Mouse (Mus musculus) limb, embryonic 13.5 days (tissue): Measurements from ENCODE around the gene Pgm1. TPM values are rescaled to one million over a fixed set of nuclear protein-coding genes. Genes with fewer than 3 reads are reported as not detected.
A peak's percentile ranks its signal among the peaks of the same experiment; 100 is the strongest.

Experiments
- ATAC-seq: fragments of 200-750 bp; cut with Nextera tagmentation; 2 replicates; pipeline ENCODE4 v1.8.0; 2017; ENCODE audit warnings: low read depth, moderate number of reproducible peaks, moderate TSS enrichment; ENCODE audit not compliant: low FRiP score
- H3K27ac ChIP-seq: fragments of 300-500 bp; sonication (generic); 2 replicates; pipeline ENCODE4 v1.5.1; 2015; ENCODE audit warnings: inconsistent platforms, mild to moderate bottlenecking, moderate library complexity
- H3K27me3 ChIP-seq: fragments of 300-500 bp; sonication (generic); 2 replicates; pipeline ENCODE4 v1.6.1; 2015; ENCODE audit warnings: mild to moderate bottlenecking, inconsistent platforms
- H3K36me3 ChIP-seq: fragments of 300-500 bp; sonication (generic); 2 replicates; pipeline ENCODE4 v1.6.1; 2015; ENCODE audit warnings: inconsistent platforms, mild to moderate bottlenecking, moderate library complexity
- H3K4me1 ChIP-seq: fragments of 300-500 bp; sonication (generic); 2 replicates; pipeline ENCODE4 v1.6.1; 2015; ENCODE audit warnings: inconsistent platforms
- H3K4me2 ChIP-seq: fragments of 300-500 bp; sonication (generic); replicated peaks from 2 replicates; pipeline ENCODE4 v1.6.1; 2015; ENCODE audit warnings: inconsistent platforms, mild to moderate bottlenecking, moderate library complexity
- H3K4me3 ChIP-seq: fragments of 300-500 bp; sonication (generic); 2 replicates; pipeline ENCODE4 v1.5.1; 2015; ENCODE audit warnings: moderate library complexity, mild to moderate bottlenecking, inconsistent platforms
- H3K9ac ChIP-seq: fragments of 300-500 bp; sonication (generic); 2 replicates; pipeline ENCODE4 v1.6.1; 2015; ENCODE audit warnings: mild to moderate bottlenecking, inconsistent platforms
- H3K9me3 ChIP-seq: fragments of 300-500 bp; sonication (generic); 2 replicates; pipeline ENCODE4 v1.6.1; 2016; ENCODE audit warnings: inconsistent platforms
- WGBS: fragments of 180-500 bp; shearing (Covaris S2); methylation state at CpG from one replicate; pipeline ENCODE4 v1.1.7; 2015; 5-methylcytosine and 5-hydroxymethylcytosine counted together
- polyA plus RNA-seq: library from polyadenylated mRNA; unstranded; fragments of >200 nt; fragmentation: Nextera tagmentation; extraction: Ambion mirVana; gene quantifications from 2 replicates; pipeline ENCODE4 v1.2.1, GENCODE M21; 2015

Pgm1 gene
- polyA plus RNA-seq, 1 experiment from 2014 or later: 58.9 TPM

- peaks cover 3% of the 10 kb centered on the region; the same call in 1 of the 2 replicates for H3K4me1 ChIP-seq
- WGBS: 77% methylated on average over 3 of the region's 3 CpGs
- no peaks in the 10 kb centered on the region for H3K9me3 ChIP-seq
- H3K27ac ChIP-seq: no peak overlapping the region
- H3K4me2 ChIP-seq: no peak overlapping the region
- H3K36me3 ChIP-seq: peaks cover 10% of the 10 kb centered on the region
- no peaks in the 10 kb centered on the region for H3K27me3 ChIP-seq
- H3K4me3 ChIP-seq: no peak overlapping the region
- H3K9ac ChIP-seq: no peak overlapping the region
- no peak for ATAC-seq
These were observed 30.1 kb downstream of the Pgm1 start for GRCm38 (mm10) chr4:99959308-99959707.

- no peak overlapping the region; the same call in 1 of the 2 replicates for H3K27ac ChIP-seq
- H3K4me2 ChIP-seq: 0 out of 2 replicates have a peak overlapping the region, but pooled peaks have one; percentile 17
- H3K36me3 ChIP-seq: peaks cover 28% of the 10 kb centered on the region
- no peaks in the 10 kb centered on the region for H3K9me3 ChIP-seq
- H3K27me3 ChIP-seq: 0 out of 2 replicates have a peak, but pooled peaks cover 5% of the 10 kb centered on the region
- no peak overlapping the region for H3K9ac ChIP-seq
- no peak overlapping the region for H3K4me3 ChIP-seq
- ATAC-seq: peak; percentile 51; the same call in 1 of the 2 replicates
- WGBS: 23% methylated on average over 6 of the region's 6 CpGs
- H3K4me1 ChIP-seq: peaks cover 31% of the 10 kb centered on the region
These were observed 37.3 kb downstream of the Pgm1 start for GRCm38 (mm10) chr4:99966555-99966954.

DNA sequence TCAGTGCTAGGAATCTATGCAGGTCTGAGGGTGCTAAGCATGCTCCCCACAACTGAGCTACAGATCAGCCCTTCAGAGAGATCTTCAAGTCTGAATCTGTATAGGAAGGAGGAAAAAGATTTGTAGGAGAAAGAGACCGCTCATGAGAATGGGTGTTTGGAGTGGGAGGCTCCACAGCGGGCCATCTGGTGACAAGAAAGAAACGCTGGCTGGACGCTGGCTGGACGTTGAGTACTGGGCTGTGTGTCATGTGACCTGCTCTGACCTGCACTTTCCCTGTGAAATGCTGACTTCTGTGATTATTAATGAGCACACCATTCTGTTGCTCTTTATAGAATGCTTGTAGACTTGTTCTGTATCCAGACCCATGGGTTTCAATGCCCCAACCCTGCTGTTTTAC lies 40.1 kb downstream of the Pgm1 start:
- Histone ChIP-seq H3K27ac (no peak overlapping the region), H3K4me2 (no peak overlapping the region), H3K4me1 (peaks cover 31% of the 10 kb centered on the region), H3K36me3 (peaks cover 23% of the 10 kb centered on the region), H3K4me3 (no peak overlapping the region), H3K27me3 (0 out of 2 replicates have a peak, but pooled peaks cover 5% of the 10 kb centered on the region), H3K9me3 (no peaks in the 10 kb centered on the region), H3K9ac (no peak overlapping the region)
- 33% methylated on average over 5 of the region's 5 CpGs for WGBS
- no peak for ATAC-seq

- Histone ChIP-seq H3K27ac (no peak overlapping the region), H3K4me3 (no peak overlapping the region), H3K36me3 (peaks cover 18% of the 10 kb centered on the region), H3K27me3 (0 out of 2 replicates have a peak, but pooled peaks cover 5% of the 10 kb centered on the region), H3K4me2 (no peak overlapping the region), H3K9ac (no peak overlapping the region), H3K9me3 (no peaks in the 10 kb centered on the region), H3K4me1 (peaks cover 31% of the 10 kb centered on the region)
- no peak for ATAC-seq
- whole genome bisulfite sequencing: 55% methylated on average over 4 of the region's 4 CpGs
These were observed 40.9 kb downstream of the Pgm1 start for GRCm38 (mm10) chr4:99970097-99970496.

DNA sequence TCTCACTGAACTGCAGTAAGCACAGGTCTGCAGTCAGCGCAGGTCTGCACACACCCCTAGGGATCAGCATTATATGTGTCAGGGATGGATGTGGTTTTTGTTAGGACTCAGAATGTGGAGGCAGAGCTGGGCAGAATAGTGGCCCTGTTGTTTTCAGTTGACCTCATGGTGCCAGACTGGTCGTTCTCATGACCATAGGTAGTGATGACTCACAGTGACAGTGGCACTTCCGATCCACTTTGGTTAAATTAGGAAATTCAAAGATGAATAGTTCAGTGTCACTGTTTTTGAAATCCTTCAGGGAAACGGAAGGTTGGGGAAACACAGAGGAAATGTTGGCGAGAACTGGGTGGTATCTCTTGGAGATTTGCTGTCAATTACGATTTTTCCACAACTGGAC lies 43.7 kb downstream of the Pgm1 start:
- WGBS: 87% methylated on average over 6 of the region's 6 CpGs
- Histone ChIP-seq H3K4me3 (no peak overlapping the region), H3K36me3 (peaks cover 10% of the 10 kb centered on the region), H3K9me3 (no peaks in the 10 kb centered on the region), H3K4me1 (peaks cover 17% of the 10 kb centered on the region), H3K4me2 (no peak overlapping the region), H3K27me3 (0 out of 2 replicates have a peak, but pooled peaks cover 5% of the 10 kb centered on the region), H3K27ac (no peak overlapping the region), H3K9ac (no peak overlapping the region)
- no peak for ATAC-seq

GRCm38 (mm10) chr4:99973931-99974330 lies 44.7 kb downstream of the Pgm1 start:
- Histone ChIP-seq H3K4me3 (no peak overlapping the region), H3K4me1 (peaks cover 12% of the 10 kb centered on the region), H3K9me3 (no peaks in the 10 kb centered on the region), H3K36me3 (peaks cover 10% of the 10 kb centered on the region), H3K27me3 (no peaks in the 10 kb centered on the region), H3K9ac (no peak overlapping the region), H3K27ac (no peak overlapping the region), H3K4me2 (no peak overlapping the region)
- 95% methylated on average over 1 of the region's 1 CpGs for WGBS
- 0 out of 2 replicates have a peak, but pooled peaks have one; percentile 28 for ATAC-seq

- Histone ChIP-seq H3K9me3 (no peaks in the 10 kb centered on the region), H3K4me1 (peaks cover 8% of the 10 kb centered on the region), H3K9ac (no peak overlapping the region), H3K4me2 (no peak overlapping the region), H3K4me3 (no peak overlapping the region), H3K27ac (no peak overlapping the region), H3K27me3 (no peaks in the 10 kb centered on the region), H3K36me3 (peaks cover 10% of the 10 kb centered on the region)
- WGBS: 64% methylated on average over 5 of the region's 5 CpGs
- ATAC-seq: 0 out of 2 replicates have a peak, but pooled peaks have one; percentile 32
These were observed 45.2 kb downstream of the Pgm1 start for GRCm38 (mm10) chr4:99974375-99974774.

- WGBS: 92% methylated on average over 5 of the region's 5 CpGs
- Histone ChIP-seq H3K27ac (no peak overlapping the region), H3K9me3 (no peaks in the 10 kb centered on the region), H3K4me3 (no peak overlapping the region), H3K9ac (no peak overlapping the region), H3K4me1 (no peaks in the 10 kb centered on the region), H3K4me2 (no peak overlapping the region), H3K36me3 (peaks cover 7% of the 10 kb centered on the region), H3K27me3 (no peaks in the 10 kb centered on the region)
- no peak for ATAC-seq
These were observed 50.1 kb downstream of the Pgm1 start for GRCm38 (mm10) chr4:99979326-99979725.

GRCm38 (mm10) chr4:99981216-99981615 lies 52.0 kb downstream of the Pgm1 start:
- H3K27ac ChIP-seq: no peak overlapping the region
- no peak overlapping the region for H3K9ac ChIP-seq
- ATAC-seq: no peak
- H3K4me1 ChIP-seq: 0 out of 2 replicates have a peak, but pooled peaks cover 3% of the 10 kb centered on the region
- no peaks in the 10 kb centered on the region for H3K9me3 ChIP-seq
- H3K36me3 ChIP-seq: peaks cover 7% of the 10 kb centered on the region
- no peak overlapping the region for H3K4me2 ChIP-seq
- 86% methylated on average over 2 of the region's 2 CpGs for WGBS
- H3K4me3 ChIP-seq: no peak overlapping the region
- H3K27me3 ChIP-seq: no peaks in the 10 kb centered on the region

DNA sequence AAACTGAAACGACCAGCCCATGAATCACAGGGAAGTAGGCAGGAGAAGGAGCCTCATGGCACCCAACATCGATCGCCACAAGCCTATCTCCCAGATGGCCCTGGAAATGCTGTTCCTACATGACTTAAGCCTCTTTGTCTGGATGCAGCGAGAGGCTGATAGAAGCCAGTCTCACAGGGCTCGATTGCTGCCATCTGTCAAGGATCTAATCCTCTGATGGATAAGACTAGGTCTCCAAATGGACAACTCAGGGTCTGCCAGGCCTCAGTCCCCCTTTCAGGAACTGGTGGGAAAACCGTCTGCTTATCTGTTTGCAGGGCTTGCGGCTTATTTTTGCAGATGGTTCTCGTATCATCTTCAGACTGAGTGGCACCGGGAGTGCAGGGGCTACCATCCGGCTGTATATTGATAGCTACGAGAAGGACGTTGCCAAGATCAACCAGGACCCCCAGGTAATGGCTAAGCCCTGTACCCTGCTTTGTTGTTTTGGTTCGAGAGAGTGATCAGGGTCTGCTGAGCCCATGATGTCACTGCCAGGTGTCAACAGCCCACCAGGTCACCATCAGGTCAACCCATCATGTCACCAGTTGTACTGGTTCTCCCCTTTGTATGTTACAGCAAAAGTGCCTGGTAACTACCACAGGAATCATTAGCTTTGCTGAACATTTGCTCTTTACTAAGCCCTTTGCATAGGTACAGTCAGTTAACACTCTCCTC lies 54.6 kb downstream of the Pgm1 start:
- ATAC-seq: no peak
- H3K27me3 ChIP-seq: no peaks in the 10 kb centered on the region
- WGBS: 61% methylated on average over 13 of the region's 13 CpGs
- no peak overlapping the region for H3K4me2 ChIP-seq
- H3K4me1 ChIP-seq: 0 out of 2 replicates have a peak, but pooled peaks cover 3% of the 10 kb centered on the region
- H3K9ac ChIP-seq: no peak overlapping the region
- H3K4me3 ChIP-seq: no peak overlapping the region
- H3K36me3 ChIP-seq: peaks cover 19% of the 10 kb centered on the region
- no peak overlapping the region for H3K27ac ChIP-seq
- H3K9me3 ChIP-seq: no peaks in the 10 kb centered on the region

- Histone ChIP-seq H3K27ac (no peak overlapping the region), H3K4me3 (no peak overlapping the region), H3K36me3 (peaks cover 19% of the 10 kb centered on the region), H3K9me3 (no peaks in the 10 kb centered on the region), H3K4me1 (0 out of 2 replicates have a peak, but pooled peaks cover 3% of the 10 kb centered on the region), H3K27me3 (no peaks in the 10 kb centered on the region), H3K4me2 (no peak overlapping the region), H3K9ac (no peak overlapping the region)
- 82% methylated on average over 7 of the region's 7 CpGs for WGBS
- ATAC-seq: no peak
These were observed 55.1 kb downstream of the Pgm1 start for GRCm38 (mm10) chr4:99984369-99984752.

DNA sequence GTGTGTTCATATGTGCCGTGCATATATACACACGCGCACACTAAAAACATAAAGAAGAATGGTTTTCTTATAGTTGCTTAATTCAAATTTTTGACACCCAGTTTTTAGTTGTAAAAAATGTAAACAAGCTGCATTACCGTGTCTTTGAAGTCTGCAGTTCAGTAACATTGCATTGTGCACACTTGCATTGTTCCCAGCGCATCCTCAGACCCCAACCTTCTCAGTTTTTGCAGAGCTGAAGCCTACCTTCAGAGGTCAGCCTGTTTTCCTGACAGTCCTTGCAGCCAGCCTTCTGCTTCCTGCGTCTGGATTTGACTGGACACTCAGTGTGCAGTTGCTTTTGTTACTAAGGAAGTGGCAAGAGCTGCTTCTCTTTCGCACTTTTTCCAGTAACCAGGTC lies 55.9 kb downstream of the Pgm1 start:
- Histone ChIP-seq H3K27me3 (no peaks in the 10 kb centered on the region), H3K9me3 (no peaks in the 10 kb centered on the region), H3K27ac (no peak overlapping the region), H3K4me1 (0 out of 2 replicates have a peak, but pooled peaks cover 3% of the 10 kb centered on the region), H3K9ac (no peak overlapping the region), H3K4me3 (no peak overlapping the region), H3K36me3 (peaks cover 19% of the 10 kb centered on the region), H3K4me2 (no peak overlapping the region)
- WGBS: 83% methylated on average over 7 of the region's 7 CpGs
- no peak for ATAC-seq
